Mouse (Mus musculus) limb, embryonic 14.5 days (tissue): ENCODE measurements at regions not wholly inside any gene's neighbourhood (a gene's known extent, or its start where the extent isn't known, plus 50 kb on each side); places are given as distances from the start of the nearest gene placed in this dataset.

Experiments
- ATAC-seq: fragments of 200-750 bp; cut with Nextera tagmentation; 2 replicates; pipeline ENCODE4 v1.8.0; 2017; ENCODE audit warnings: low read depth, moderate number of reproducible peaks, moderate TSS enrichment; ENCODE audit not compliant: low FRiP score
- DNase-seq: peaks from one replicate; pipeline ENCODE4 v3.0.0-alpha.2; 2015; ENCODE audit warnings: low spot score
- H3K27ac ChIP-seq: fragments of 300-500 bp; sonication (generic); replicated peaks from 2 replicates; pipeline ENCODE4 v1.5.1; 2014; ENCODE audit warnings: low read depth, mild to moderate bottlenecking, low read length, moderate library complexity, mixed read lengths
- H3K27me3 ChIP-seq: fragments of 300-500 bp; sonication (generic); 2 replicates; pipeline ENCODE4 v1.6.1; 2014; ENCODE audit warnings: low read length, mixed read lengths; ENCODE audit not compliant: control insufficient read depth, insufficient read depth
- H3K36me3 ChIP-seq: fragments of 300-500 bp; sonication (generic); 2 replicates; pipeline ENCODE4 v1.6.1; 2014; ENCODE audit warnings: mild to moderate bottlenecking, low read length, moderate library complexity, mixed read lengths; ENCODE audit not compliant: control insufficient read depth, insufficient read depth
- H3K4me1 ChIP-seq: fragments of 300-500 bp; sonication (generic); 2 replicates; pipeline ENCODE4 v1.6.1; 2014; ENCODE audit warnings: antibody characterized with exemption, low read length, mixed read lengths; ENCODE audit not compliant: control insufficient read depth, insufficient read depth
- H3K4me2 ChIP-seq: fragments of 300-500 bp; sonication (generic); replicated peaks from 2 replicates; pipeline ENCODE4 v1.6.1; 2014; ENCODE audit warnings: low read depth, mild to moderate bottlenecking, low read length, moderate library complexity; ENCODE audit not compliant: severe bottlenecking
- H3K4me3 ChIP-seq: fragments of 300-500 bp; sonication (generic); replicated peaks from 2 replicates; pipeline ENCODE4 v1.5.1; 2014; ENCODE audit warnings: low read length
- H3K9ac ChIP-seq: fragments of 300-500 bp; sonication (generic); 2 replicates; pipeline ENCODE4 v1.6.1; 2014; ENCODE audit warnings: mild to moderate bottlenecking, low read depth, low read length, moderate library complexity; ENCODE audit not compliant: severe bottlenecking
- H3K9me3 ChIP-seq: fragments of 300-500 bp; sonication (generic); 2 replicates; pipeline ENCODE4 v1.6.1; 2016; ENCODE audit warnings: low read length; ENCODE audit not compliant: control insufficient read depth
- POLR2A ChIP-seq: fragments of 200-500 bp; IDR thresholded peaks from 2 replicates; pipeline ENCODE4 v1.8.0; 2012; ENCODE audit warnings: inconsistent platforms, mild to moderate bottlenecking, moderate library complexity, borderline replicate concordance; ENCODE audit not compliant: insufficient read depth, insufficient read length; ENCODE audit errors: extremely low read depth
- WGBS: fragments of 180-500 bp; shearing (Covaris S2); extraction: QIAGEN DNeasy Blood & Tissue Kit; methylation state at CpG from one replicate; pipeline ENCODE4 v1.1.7; 2014; 5-methylcytosine and 5-hydroxymethylcytosine counted together

DNA sequence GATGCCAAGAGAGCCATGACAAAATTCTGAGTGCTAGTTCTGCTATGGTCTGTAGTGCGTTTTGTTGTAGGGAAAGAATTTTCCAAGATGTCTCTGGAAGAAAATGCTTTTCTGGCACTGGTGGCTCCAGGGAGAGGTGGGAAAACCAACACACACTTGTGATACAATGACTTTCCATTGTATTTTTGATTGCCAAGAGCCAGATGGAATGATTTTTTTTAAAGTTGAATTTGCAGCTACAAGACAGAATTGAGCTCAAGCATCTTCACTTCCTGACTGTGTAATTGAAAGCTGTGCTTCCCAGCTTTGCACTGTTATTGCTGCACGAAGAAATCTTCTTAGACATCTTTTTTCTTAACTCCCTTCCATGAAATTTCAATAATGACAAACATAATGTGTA is 285.3 kb downstream of the Jrkl start:
- Histone ChIP-seq H3K9me3 (no peaks in the 10 kb centered on the region), H3K36me3 (no peaks in the 10 kb centered on the region), H3K4me2 (no peak overlapping the region), H3K9ac (no peak overlapping the region), H3K4me3 (no peak overlapping the region), H3K27ac (no peak overlapping the region), H3K4me1 (no peaks in the 10 kb centered on the region), H3K27me3 (no peaks in the 10 kb centered on the region)
- DNase-seq (no peak), ATAC-seq (no peak)
- no peak for TF ChIP-seq POLR2A
- WGBS: 70% methylated on average over 2 of the region's 2 CpGs

DNA sequence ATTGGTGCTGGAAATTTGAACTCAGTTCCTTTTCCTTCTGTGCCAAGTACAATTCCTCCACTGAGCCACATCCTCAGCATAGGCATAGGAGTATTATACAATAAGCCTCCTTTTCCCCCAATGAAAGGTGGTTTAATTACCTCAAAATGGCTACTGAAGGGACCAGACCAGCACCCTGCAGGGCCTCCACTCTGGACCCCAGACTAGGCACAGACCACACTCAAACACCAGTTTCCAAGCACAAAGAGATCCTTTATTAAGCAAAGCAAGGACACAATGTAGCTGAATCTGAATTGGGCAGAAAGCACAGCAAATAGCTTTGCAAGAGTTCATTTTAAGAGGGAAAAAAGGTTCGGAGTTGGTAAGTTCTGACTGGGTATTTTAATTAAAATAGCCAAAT is 299.5 kb downstream of the Jrkl start:
- no peak for DNase-seq
- no peak overlapping the region for H3K4me3 ChIP-seq
- no peaks in the 10 kb centered on the region for H3K9me3 ChIP-seq
- TF ChIP-seq POLR2A: no peak
- H3K27ac ChIP-seq: no peak overlapping the region
- H3K36me3 ChIP-seq: no peaks in the 10 kb centered on the region
- 62% methylated on average over 1 of the region's 1 CpGs for WGBS
- no peaks in the 10 kb centered on the region for H3K27me3 ChIP-seq
- no peak overlapping the region for H3K9ac ChIP-seq
- H3K4me1 ChIP-seq: no peaks in the 10 kb centered on the region
- ATAC-seq: no peak
- no peak overlapping the region for H3K4me2 ChIP-seq

DNA sequence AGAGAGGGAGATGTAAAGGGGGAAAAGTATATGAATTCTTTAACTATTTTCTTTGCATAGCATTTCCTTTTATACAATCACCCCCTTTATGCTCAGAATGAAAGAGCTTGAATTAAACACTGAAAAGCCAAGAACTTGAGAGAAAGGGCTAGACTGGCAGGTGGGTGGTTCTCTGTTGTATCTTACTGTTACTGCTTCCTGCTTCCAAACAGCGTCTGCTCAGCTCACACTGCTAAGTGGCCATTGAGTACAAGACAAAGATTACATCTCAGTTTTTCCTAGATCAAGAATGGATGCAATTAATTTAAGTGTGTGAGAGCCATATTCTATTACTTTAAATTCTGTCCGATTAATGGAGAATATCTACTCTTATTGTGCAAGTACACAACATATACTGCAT is 300.2 kb downstream of the Jrkl start:
- DNase-seq (no peak), ATAC-seq (no peak)
- no peak overlapping the region for H3K4me2 ChIP-seq
- no peaks in the 10 kb centered on the region for H3K36me3 ChIP-seq
- H3K27me3 ChIP-seq: no peaks in the 10 kb centered on the region
- H3K9me3 ChIP-seq: no peaks in the 10 kb centered on the region
- no peak overlapping the region for H3K4me3 ChIP-seq
- H3K27ac ChIP-seq: no peak overlapping the region
- no peak overlapping the region for H3K9ac ChIP-seq
- WGBS: 76% methylated on average over 2 of the region's 2 CpGs
- no peak for TF ChIP-seq POLR2A
- H3K4me1 ChIP-seq: no peaks in the 10 kb centered on the region

- Histone ChIP-seq H3K27ac (no peak overlapping the region), H3K9ac (no peak overlapping the region), H3K4me2 (no peak overlapping the region), H3K36me3 (no peaks in the 10 kb centered on the region), H3K4me1 (no peaks in the 10 kb centered on the region), H3K4me3 (no peak overlapping the region), H3K9me3 (no peaks in the 10 kb centered on the region), H3K27me3 (no peaks in the 10 kb centered on the region)
- WGBS: 70% methylated on average over 4 of the region's 4 CpGs
- DNase-seq (no peak), ATAC-seq (no peak)
- TF ChIP-seq POLR2A: no peak
Measured at GRCm38 (mm10) chr9:12945037-12945436, 300.6 kb downstream of the Jrkl start.

GRCm38 (mm10) chr9:12935016-12935415 is 310.6 kb downstream of the Jrkl start:
- DNase-seq: no peak
- H3K27me3 ChIP-seq: no peaks in the 10 kb centered on the region
- H3K4me1 ChIP-seq: no peaks in the 10 kb centered on the region
- H3K9me3 ChIP-seq: no peaks in the 10 kb centered on the region
- 69% methylated on average over 4 of the region's 4 CpGs for WGBS
- H3K4me2 ChIP-seq: no peak overlapping the region
- TF ChIP-seq POLR2A: no peak
- H3K9ac ChIP-seq: no peak overlapping the region
- H3K27ac ChIP-seq: no peak overlapping the region
- H3K4me3 ChIP-seq: no peak overlapping the region
- no peak for ATAC-seq
- no peaks in the 10 kb centered on the region for H3K36me3 ChIP-seq

GRCm38 (mm10) chr9:12925549-12926186 is 320.0 kb downstream of the Jrkl start:
- H3K4me3 ChIP-seq: no peak overlapping the region
- no peak for ATAC-seq
- H3K9ac ChIP-seq: no peak overlapping the region
- no peak for DNase-seq
- no peak overlapping the region for H3K27ac ChIP-seq
- H3K27me3 ChIP-seq: no peaks in the 10 kb centered on the region
- no peaks in the 10 kb centered on the region for H3K36me3 ChIP-seq
- H3K4me2 ChIP-seq: no peak overlapping the region
- H3K4me1 ChIP-seq: no peaks in the 10 kb centered on the region
- 40% methylated on average over 6 of the region's 6 CpGs for WGBS
- no peaks in the 10 kb centered on the region for H3K9me3 ChIP-seq
- no peak for TF ChIP-seq POLR2A
